Mouse (Mus musculus) kidney, adult 2 months (tissue): ENCODE results near the gene Rcor2. TPM values are rescaled to one million over a fixed set of nuclear protein-coding genes. Genes with fewer than 3 reads are reported as not detected.

Experiments used
- DNase-seq: peaks from one replicate; pipeline ENCODE4 v3.0.0; 2021
- H3K27ac ChIP-seq: fragments of 200-500 bp; 2 replicates; pipeline ENCODE4 v1.5.1; 2012; ENCODE audit warnings: low read depth, low read length, control low read depth, inconsistent platforms; ENCODE audit not compliant: insufficient read depth
- H3K27me3 ChIP-seq: fragments of 200-500 bp; replicated peaks from 2 replicates; pipeline ENCODE4 v1.6.1; 2012; ENCODE audit warnings: mild to moderate bottlenecking, moderate library complexity, low read length, inconsistent platforms; ENCODE audit not compliant: control insufficient read depth, insufficient read depth
- H3K36me3 ChIP-seq: fragments of 200-500 bp; 2 replicates; pipeline ENCODE4 v1.6.1; 2012; ENCODE audit warnings: mild to moderate bottlenecking, moderate library complexity, low read length, inconsistent platforms; ENCODE audit not compliant: control insufficient read depth, insufficient read depth
- H3K4me1 ChIP-seq: fragments of 200-500 bp; 2 replicates; pipeline ENCODE4 v1.6.1; 2011; ENCODE audit warnings: low read length; ENCODE audit not compliant: control insufficient read depth, insufficient read depth
- H3K4me3 ChIP-seq: fragments of 200-500 bp; 2 replicates; pipeline ENCODE4 v1.5.1; 2011; ENCODE audit warnings: mild to moderate bottlenecking, low read depth, low read length, control low read depth; ENCODE audit not compliant: insufficient read depth
- CTCF ChIP-seq: fragments of 200-500 bp; conservative IDR thresholded peaks from 2 replicates; pipeline ENCODE4 v1.5.1; 2011; ENCODE audit warnings: low read depth, mild to moderate bottlenecking, control low read depth, low read length, moderate library complexity, mixed read lengths; ENCODE audit not compliant: insufficient read depth, insufficient read length
- POLR2A ChIP-seq: fragments of 200-500 bp; IDR thresholded peaks from one replicate; pipeline ENCODE4 v1.6.1; 2011; ENCODE audit warnings: low read depth, low read length, control low read depth
- WGBS: fragments of 180-500 bp; shearing (Covaris S2); methylation state at CpG from one replicate; pipeline ENCODE4 v1.1.7; 2018; 5-methylcytosine and 5-hydroxymethylcytosine counted together
- polyA plus RNA-seq: library from polyadenylated mRNA; depleted of rRNA; stranded (reverse); fragments of >200 nt; gene quantifications from 2 replicates; pipeline ENCODE4 v1.2.3, GENCODE M21; 2012

Gene Rcor2
- polyA plus RNA-seq, 1 experiment, result 1.8 TPM

GRCm38 (mm10) chr19:7264766-7265331, 2.3 kb upstream of the Rcor2 start:
- DNase-seq, result peak; percentile 58
- Histone ChIP-seq H3K27me3 (no peaks in the 10 kb centered on the region), H3K27ac (no peak overlapping the region), H3K4me1 (peaks cover 6% of the 10 kb centered on the region; the same call in 1 of the 2 replicates), H3K36me3 (no peaks in the 10 kb centered on the region), H3K4me3 (no peak overlapping the region)
- WGBS, result 38% methylated on average over 6 of the region's 6 CpGs
- no peak for TF ChIP-seq POLR2A
- no peak for TF ChIP-seq CTCF

DNA sequence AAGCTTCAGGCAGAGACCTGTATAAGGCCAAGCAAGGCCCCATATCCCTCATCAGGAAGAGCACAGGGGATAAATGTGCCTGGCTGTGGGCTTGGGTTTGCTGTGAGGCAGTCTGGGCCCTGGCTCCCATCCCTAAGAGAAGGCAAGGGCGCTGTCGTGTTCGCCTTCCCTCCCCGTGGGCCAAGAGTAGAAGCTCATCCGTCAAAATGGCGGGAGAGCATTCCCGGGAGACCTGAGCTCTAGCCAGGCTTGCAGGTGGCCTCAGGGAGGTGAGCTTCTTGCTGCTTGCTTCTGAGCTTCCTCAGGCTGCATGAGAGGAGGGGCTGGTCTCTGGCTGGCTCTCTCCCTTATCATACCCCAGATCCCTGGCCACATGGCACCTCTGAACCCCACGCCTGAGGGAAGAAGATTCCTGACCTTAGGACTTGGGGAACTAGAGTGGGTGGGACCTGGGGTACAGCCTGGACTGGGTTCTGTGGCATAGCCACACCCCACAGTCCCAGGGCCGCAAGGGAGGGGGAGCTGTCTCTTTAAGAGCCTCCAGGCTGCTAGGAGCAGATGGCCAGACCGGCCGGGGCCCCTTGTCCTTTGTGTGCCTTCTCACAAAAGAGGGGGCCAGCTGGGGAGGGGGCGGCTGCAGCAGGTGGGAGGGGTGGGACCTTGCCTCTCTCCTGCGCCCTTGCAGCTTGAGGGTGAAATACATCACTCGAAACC, 1.5 kb upstream of the Rcor2 start:
- H3K36me3 ChIP-seq, result no peaks in the 10 kb centered on the region
- no peak for DNase-seq
- H3K27me3 ChIP-seq, result no peaks in the 10 kb centered on the region
- TF ChIP-seq POLR2A (no peak), CTCF (no peak)
- no peak overlapping the region for H3K4me3 ChIP-seq
- peaks cover 6% of the 10 kb centered on the region; the same call in 1 of the 2 replicates for H3K4me1 ChIP-seq
- H3K27ac ChIP-seq, result no peak overlapping the region
- WGBS, result 56% methylated on average over 14 of the region's 14 CpGs

DNA sequence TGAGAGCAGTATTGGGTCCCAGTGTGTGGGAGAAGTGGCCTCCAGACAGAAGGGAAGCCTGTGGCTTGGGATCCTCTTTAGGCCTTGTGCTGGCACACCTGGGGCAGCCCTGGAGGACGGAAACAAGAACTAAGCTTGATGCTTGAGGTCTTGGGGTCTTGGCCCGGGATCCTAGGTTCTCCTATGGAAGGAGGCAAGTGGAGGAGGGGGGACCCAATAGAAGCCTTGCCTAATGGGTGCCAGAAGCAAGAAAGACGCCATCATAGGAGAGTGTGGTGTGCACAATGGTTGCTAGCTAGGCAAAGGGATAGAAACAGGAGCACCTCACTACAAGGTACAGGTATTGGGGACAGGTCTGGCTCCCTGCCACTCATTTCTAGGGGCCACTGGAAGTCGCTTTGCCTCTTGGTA, 699 bp upstream of the Rcor2 start:
- 80% methylated on average over 4 of the region's 4 CpGs for WGBS
- DNase-seq, result no peak
- Histone ChIP-seq H3K4me3 (no peak overlapping the region), H3K36me3 (no peaks in the 10 kb centered on the region), H3K27me3 (no peaks in the 10 kb centered on the region), H3K27ac (no peak overlapping the region), H3K4me1 (peaks cover 6% of the 10 kb centered on the region; the same call in 1 of the 2 replicates)
- TF ChIP-seq POLR2A, result no peak
- no peak for TF ChIP-seq CTCF

- peak overlapping the region; percentile 70 for H3K4me3 ChIP-seq
- peaks cover 6% of the 10 kb centered on the region; the same call in 1 of the 2 replicates for H3K4me1 ChIP-seq
- no peaks in the 10 kb centered on the region for H3K36me3 ChIP-seq
- 1% methylated on average over 93 of the region's 97 CpGs for WGBS
- no peaks in the 10 kb centered on the region for H3K27me3 ChIP-seq
- no peak overlapping the region; the same call in 1 of the 2 replicates for H3K27ac ChIP-seq
- DNase-seq, result peak; percentile 83
- TF ChIP-seq POLR2A (no peak), CTCF (no peak)
These were observed 926 bp downstream of the Rcor2 start for GRCm38 (mm10) chr19:7267781-7268721.

- no peaks in the 10 kb centered on the region for H3K36me3 ChIP-seq
- no peaks in the 10 kb centered on the region for H3K27me3 ChIP-seq
- H3K27ac ChIP-seq, result no peak overlapping the region
- H3K4me1 ChIP-seq, result peaks cover 6% of the 10 kb centered on the region; the same call in 1 of the 2 replicates
- TF ChIP-seq POLR2A (no peak), CTCF (peak; percentile 53)
- under 1% methylated on average over 30 of the region's 30 CpGs for WGBS
- peak; percentile 51 for DNase-seq
- peak overlapping the region; percentile 70 for H3K4me3 ChIP-seq
These were observed 1.6 kb downstream of the Rcor2 start for GRCm38 (mm10) chr19:7268722-7269090.

GRCm38 (mm10) chr19:7269290-7270044, 2.3 kb downstream of the Rcor2 start:
- peak overlapping the region; percentile 70 for H3K4me3 ChIP-seq
- no peaks in the 10 kb centered on the region for H3K36me3 ChIP-seq
- TF ChIP-seq CTCF, result no peak
- no peak for TF ChIP-seq POLR2A
- no peak overlapping the region for H3K27ac ChIP-seq
- 45% methylated on average over 11 of the region's 11 CpGs for WGBS
- H3K27me3 ChIP-seq, result no peaks in the 10 kb centered on the region
- H3K4me1 ChIP-seq, result peaks cover 6% of the 10 kb centered on the region; the same call in 1 of the 2 replicates
- DNase-seq, result no peak
